Mouse (Mus musculus) bone marrow, adult 2 months (tissue): ENCODE measurements at regions not wholly inside any gene's neighbourhood (a gene's known extent, or its start where the extent isn't known, plus 50 kb on each side); places are given as distances from the start of the nearest gene placed in this dataset.

ENCODE experiments used
- CTCF ChIP-seq: fragments of 200-500 bp; IDR thresholded peaks from 2 replicates; pipeline ENCODE4 v1.5.1; 2011; ENCODE audit warnings: low read length, control low read depth; ENCODE audit not compliant: control insufficient read depth, insufficient read depth
- POLR2A ChIP-seq: fragments of 200-500 bp; IDR thresholded peaks from 2 replicates; pipeline ENCODE4 v1.6.1; 2011; ENCODE audit warnings: low read depth, mild to moderate bottlenecking, control low read depth, low read length, borderline replicate concordance; ENCODE audit not compliant: control insufficient read depth

DNA sequence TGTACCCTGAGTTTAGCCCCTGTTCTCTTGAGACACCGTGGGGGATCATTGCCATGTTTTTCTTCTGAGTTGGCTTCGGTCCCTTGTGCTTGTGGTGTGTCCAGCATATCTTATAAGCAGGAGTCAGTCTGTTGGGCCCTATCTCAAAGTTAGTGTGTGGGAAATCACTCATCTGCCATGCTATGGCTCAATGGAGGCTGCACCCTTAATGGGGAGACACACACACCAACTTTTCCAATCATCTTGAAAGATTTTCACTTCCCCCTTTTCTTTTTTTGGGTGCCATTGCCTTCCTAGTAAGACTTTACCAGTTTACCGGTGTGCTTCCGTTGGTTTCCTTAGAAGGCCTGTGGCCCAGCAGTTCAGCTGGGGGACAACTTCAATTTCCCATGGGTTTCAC is 130.6 kb upstream of the Ado start:
- TF ChIP-seq CTCF (no peak), POLR2A (no peak)
